Mouse (Mus musculus) lung, postnatal 0 days (tissue): ENCODE data around the gene Tspan32. TPM values are rescaled to one million over a fixed set of nuclear protein-coding genes. Genes with fewer than 3 reads are reported as not detected.

ENCODE experiments used
- ATAC-seq: fragments of 200-750 bp; cut with Nextera tagmentation; 2 replicates; pipeline ENCODE4 v1.8.0; 2017; ENCODE audit warnings: moderate library complexity
- DNase-seq: peaks from one replicate; pipeline ENCODE4 v3.0.0-alpha.2; 2016; ENCODE audit warnings: low spot score
- H3K27ac ChIP-seq: fragments of 300-500 bp; sonication (generic); 2 replicates; pipeline ENCODE4 v1.5.1; 2014; ENCODE audit warnings: antibody characterized with exemption, mild to moderate bottlenecking, low read length, mixed read lengths
- H3K27me3 ChIP-seq: fragments of 300-500 bp; sonication (generic); replicated peaks from 2 replicates; pipeline ENCODE4 v1.6.1; 2014; ENCODE audit warnings: low read length, mixed read lengths; ENCODE audit not compliant: insufficient read depth
- H3K36me3 ChIP-seq: fragments of 300-500 bp; sonication (generic); 2 replicates; pipeline ENCODE4 v1.6.1; 2014; ENCODE audit warnings: low read length, mixed read lengths; ENCODE audit not compliant: insufficient read depth
- H3K4me1 ChIP-seq: fragments of 300-500 bp; sonication (generic); 2 replicates; pipeline ENCODE4 v1.6.1; 2014; ENCODE audit warnings: antibody characterized with exemption, low read depth, low read length, mixed read lengths; ENCODE audit not compliant: insufficient read depth
- H3K4me2 ChIP-seq: fragments of 300-500 bp; sonication (generic); replicated peaks from 2 replicates; pipeline ENCODE4 v1.6.1; 2014; ENCODE audit warnings: low read depth, mild to moderate bottlenecking, low read length, moderate library complexity, mixed read lengths
- H3K4me3 ChIP-seq: fragments of 300-500 bp; sonication (generic); 2 replicates; pipeline ENCODE4 v1.5.1; 2014; ENCODE audit warnings: low read depth, low read length
- H3K9ac ChIP-seq: fragments of 300-500 bp; sonication (generic); replicated peaks from 2 replicates; pipeline ENCODE4 v1.6.1; 2014; ENCODE audit warnings: low read depth, mild to moderate bottlenecking
- H3K9me3 ChIP-seq: fragments of 300-500 bp; sonication (generic); 2 replicates; pipeline ENCODE4 v1.6.1; 2016; ENCODE audit warnings: low read length, mixed read lengths
- CTCF ChIP-seq: IDR thresholded peaks from 2 replicates; pipeline ENCODE4 v1.5.1; 2016; ENCODE audit warnings: antibody characterized with exemption, mild to moderate bottlenecking
- EP300 ChIP-seq: IDR thresholded peaks from 2 replicates; pipeline ENCODE4 v1.6.1; 2016; ENCODE audit warnings: antibody characterized with exemption, mild to moderate bottlenecking, control low read depth
- WGBS: fragments of 180-500 bp; shearing (Covaris S2); extraction: QIAGEN DNeasy Blood & Tissue Kit; methylation state at CpG from one replicate; pipeline ENCODE4 v1.1.7; 2014; 5-methylcytosine and 5-hydroxymethylcytosine counted together
- polyA plus RNA-seq: library from polyadenylated mRNA; unstranded; fragments of >200 nt; fragmentation: Nextera tagmentation; extraction: Ambion mirVana; gene quantifications from 2 replicates; pipeline ENCODE4 v1.2.1, GENCODE M21; 2015

Gene Tspan32
- polyA plus RNA-seq, 1 experiment from 2014 or later, result 6.1 TPM

- DNase-seq (no peak), ATAC-seq (no peak)
- no peaks in the 10 kb centered on the region for H3K36me3 ChIP-seq
- no peaks in the 10 kb centered on the region for H3K4me1 ChIP-seq
- no peak overlapping the region for H3K4me3 ChIP-seq
- H3K9ac ChIP-seq, result no peak overlapping the region
- H3K9me3 ChIP-seq, result no peaks in the 10 kb centered on the region
- WGBS, result 72% methylated on average over 2 of the region's 2 CpGs
- TF ChIP-seq CTCF (no peak), EP300 (no peak)
- H3K27ac ChIP-seq, result no peak overlapping the region
- no peaks in the 10 kb centered on the region for H3K27me3 ChIP-seq
- H3K4me2 ChIP-seq, result no peak overlapping the region
These were observed 7.8 kb upstream of the Tspan32 start for GRCm38 (mm10) chr7:142996998-142997397.

DNA sequence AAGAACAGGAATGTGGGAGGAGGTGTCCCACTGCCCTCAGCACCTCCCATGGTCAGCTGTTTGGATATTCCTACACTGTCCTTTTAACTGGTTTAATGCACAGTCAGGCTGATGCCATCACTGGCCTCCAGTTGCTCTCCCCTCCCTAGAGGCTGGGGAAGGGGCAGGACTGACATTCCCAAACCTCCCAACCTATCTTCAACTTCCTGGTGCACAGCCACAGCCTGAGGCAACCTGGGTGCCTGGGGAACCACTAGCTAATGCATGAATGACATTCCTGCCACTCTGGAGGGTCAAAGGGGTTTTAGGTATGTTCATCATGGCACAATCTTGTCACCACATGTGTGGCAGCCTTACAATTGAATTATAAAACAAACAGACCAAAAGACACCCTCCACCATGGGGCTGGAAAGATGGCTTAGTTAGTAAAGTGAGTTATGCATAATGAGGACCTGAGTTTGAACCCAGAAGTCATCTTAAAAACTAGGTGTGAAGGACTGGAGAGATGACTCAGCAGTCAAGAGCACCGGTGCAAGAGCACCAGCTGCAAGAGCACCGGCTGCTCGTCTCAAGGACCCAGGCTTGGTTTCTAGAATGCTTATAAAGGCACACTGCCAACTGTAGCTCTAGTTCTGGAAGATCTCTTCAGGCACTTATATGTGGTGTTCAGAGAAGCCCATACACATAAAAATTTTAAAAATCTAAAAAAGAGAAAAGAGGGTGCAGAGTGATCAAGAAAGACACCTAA, 7.3 kb upstream of the Tspan32 start:
- Histone ChIP-seq H3K9ac (no peak overlapping the region), H3K27ac (no peak overlapping the region), H3K4me2 (no peak overlapping the region), H3K4me3 (no peak overlapping the region), H3K36me3 (no peaks in the 10 kb centered on the region), H3K4me1 (no peaks in the 10 kb centered on the region), H3K27me3 (no peaks in the 10 kb centered on the region), H3K9me3 (no peaks in the 10 kb centered on the region)
- WGBS, result 22% methylated on average over 3 of the region's 3 CpGs
- peak; percentile 84 for DNase-seq
- ATAC-seq, result peak; percentile 85
- TF ChIP-seq CTCF (no peak), EP300 (peak; percentile 38; the same call in 1 of the 2 replicates)

DNA sequence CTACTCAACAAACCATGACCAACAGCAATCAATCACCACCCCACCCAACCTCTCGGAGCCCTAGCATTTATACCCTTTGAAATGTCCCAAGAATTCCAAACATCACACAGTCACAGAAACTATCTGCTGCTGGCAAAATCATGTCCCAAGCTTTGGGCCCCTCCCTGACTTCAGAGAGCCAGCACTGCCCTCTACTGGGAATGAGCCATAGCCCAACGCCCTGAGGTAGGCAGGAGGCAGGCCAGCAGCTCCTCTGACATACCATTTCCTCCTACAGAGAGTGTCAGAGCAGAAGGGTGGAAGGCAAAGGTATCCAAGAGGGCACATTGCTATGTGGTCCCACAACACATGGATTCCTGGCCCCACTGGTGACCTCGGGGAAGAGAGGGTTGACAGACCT, 2.2 kb upstream of the Tspan32 start:
- Histone ChIP-seq H3K4me2 (no peak overlapping the region), H3K4me3 (no peak overlapping the region), H3K27ac (no peak overlapping the region), H3K4me1 (peaks cover 13% of the 10 kb centered on the region; the same call in 1 of the 2 replicates), H3K9ac (no peak overlapping the region), H3K9me3 (no peaks in the 10 kb centered on the region), H3K27me3 (no peaks in the 10 kb centered on the region), H3K36me3 (no peaks in the 10 kb centered on the region)
- ATAC-seq (peak; percentile 39), DNase-seq (peak; percentile 69)
- WGBS, result 21% methylated on average over 3 of the region's 3 CpGs
- TF ChIP-seq EP300, result no peak
- peak; percentile 75 for TF ChIP-seq CTCF

GRCm38 (mm10) chr7:143005344-143006096, 674 bp downstream of the Tspan32 start:
- peaks cover 22% of the 10 kb centered on the region; the same call in 1 of the 2 replicates for H3K4me1 ChIP-seq

GRCm38 (mm10) chr7:143006097-143006755, 1.4 kb downstream of the Tspan32 start:
- Histone ChIP-seq H3K4me3 (no peak overlapping the region), H3K4me2 (0 out of 2 replicates have a peak overlapping the region, but pooled peaks have one; percentile 19)

More at GRCm38 (mm10) chr7:143005344-143006096, 674 bp downstream of the Tspan32 start:
- H3K27me3 ChIP-seq, result no peaks in the 10 kb centered on the region
- H3K27ac ChIP-seq, result peak overlapping the region; percentile 75
- H3K4me3 ChIP-seq, result no peak overlapping the region
- no peaks in the 10 kb centered on the region for H3K36me3 ChIP-seq
- no peaks in the 10 kb centered on the region for H3K9me3 ChIP-seq
- DNase-seq (peak; percentile 25), ATAC-seq (no peak)
- H3K4me2 ChIP-seq, result peak overlapping the region; percentile 19; the same call in 1 of the 2 replicates
- WGBS, result 75% methylated on average over 6 of the region's 6 CpGs
- TF ChIP-seq CTCF (no peak), EP300 (no peak)
- peak overlapping the region; percentile 26; the same call in 1 of the 2 replicates for H3K9ac ChIP-seq

More at GRCm38 (mm10) chr7:143006097-143006755, 1.4 kb downstream of the Tspan32 start:
- H3K27me3 ChIP-seq, result no peaks in the 10 kb centered on the region
- no peaks in the 10 kb centered on the region for H3K9me3 ChIP-seq
- no peaks in the 10 kb centered on the region for H3K36me3 ChIP-seq
- H3K27ac ChIP-seq, result peak overlapping the region; percentile 75
- TF ChIP-seq EP300 (peak; percentile 39; the same call in 1 of the 2 replicates), CTCF (no peak)
- WGBS, result 89% methylated on average over 2 of the region's 2 CpGs
- DNase-seq (peak; percentile 23), ATAC-seq (no peak; the same call in 1 of the 2 replicates)
- peak overlapping the region; percentile 26; the same call in 1 of the 2 replicates for H3K9ac ChIP-seq
- H3K4me1 ChIP-seq, result peaks cover 22% of the 10 kb centered on the region; the same call in 1 of the 2 replicates
